Mouse (Mus musculus) cortical plate, adult 2 months (tissue): ENCODE results near the gene Olfr894.

Source experiments
- CTCF ChIP-seq: fragments of 200-500 bp; IDR thresholded peaks from 2 replicates; pipeline ENCODE4 v1.5.1; 2011; ENCODE audit warnings: mild to moderate bottlenecking, control low read depth, low read length; ENCODE audit not compliant: insufficient read depth; ENCODE audit errors: extremely low read depth
- POLR2A ChIP-seq: fragments of 200-500 bp; IDR thresholded peaks from 2 replicates; pipeline ENCODE4 v1.6.1; 2011; ENCODE audit warnings: mild to moderate bottlenecking, low read length, control low read depth; ENCODE audit not compliant: insufficient read depth; ENCODE audit errors: extremely low read depth

- TF ChIP-seq CTCF (no peak), POLR2A (no peak)
Measured at GRCm38 (mm10) chr9:38252474-38252873, 34.6 kb downstream of the Olfr894 start, which contains the start of gene Olfr143.
